Mouse (Mus musculus) MEL-GATA-1-ER (cell line): Measurements from ENCODE around the gene Fam118a.
A peak's percentile ranks its signal among the peaks of the same experiment; 100 is the strongest.

Experiments used
- DNase-seq: peaks from one replicate; pipeline ENCODE4 v3.0.0-alpha.2; 2012; ENCODE audit warnings: low read depth; ENCODE audit errors: extremely low read depth

Fam118a gene

GRCm38 (mm10) chr15:85063421-85063820, 34.7 kb downstream of the Fam118a start:
- DNase-seq: peak; percentile 30

GRCm38 (mm10) chr15:85070561-85070960, 41.8 kb downstream of the Fam118a start:
- peak; percentile 43 for DNase-seq

- DNase-seq: no peak
Observed at GRCm38 (mm10) chr15:85072651-85073050, 43.9 kb downstream of the Fam118a start.

- no peak for DNase-seq
Observed at GRCm38 (mm10) chr15:85085641-85086040, 56.9 kb downstream of the Fam118a start.
